Mouse (Mus musculus): Measurements from ENCODE around the gene Crb1.
"Not testable (repeated sequence)": the region's sequence is repeated elsewhere in the genome, so short reads cannot be mapped to it uniquely, and the experiment has no call there.

Crb1 gene

DNA sequence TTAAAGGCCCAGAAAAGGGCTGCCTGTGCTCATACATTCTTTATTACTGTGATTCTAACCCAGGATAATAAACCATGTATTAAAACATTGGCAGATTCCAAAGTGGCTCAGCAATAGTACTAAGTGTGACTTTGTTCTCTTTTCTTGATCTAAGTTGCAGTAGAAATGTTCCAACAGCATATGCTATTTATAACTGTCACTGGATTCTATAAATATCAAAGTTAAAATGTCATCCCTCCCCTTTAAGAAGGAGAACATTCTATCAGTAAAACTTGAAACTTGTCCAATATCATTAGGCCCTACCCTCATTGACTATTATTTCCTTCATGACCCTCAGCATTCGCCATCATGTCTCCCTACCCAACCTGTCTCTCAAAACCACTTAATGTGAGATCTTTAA is 48.1 kb downstream of the Crb1 start:
- DNase-seq (ENCODE audit: low spot score in 2 of 2): no peak

DNA sequence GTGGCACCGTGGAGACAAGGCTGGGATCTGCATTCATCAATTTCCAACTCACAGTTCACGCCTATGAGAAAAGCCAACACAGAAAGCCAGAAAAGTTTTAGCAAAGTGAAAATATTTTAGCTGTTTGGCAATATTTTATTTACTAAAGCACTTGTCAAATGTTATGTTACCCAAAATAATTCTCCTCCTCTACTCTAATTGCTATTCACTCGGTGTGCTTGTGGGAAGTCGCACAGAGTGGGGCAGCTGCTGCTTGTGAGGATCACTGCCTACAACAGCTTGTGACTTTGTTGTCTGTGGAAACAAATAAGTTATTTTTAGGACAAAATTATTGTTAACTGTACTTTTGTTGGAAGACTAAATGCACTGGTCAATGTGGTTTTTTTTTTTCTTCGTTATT is 48.6 kb downstream of the Crb1 start:
- DNase-seq (ENCODE audit: low spot score in 2 of 2): no peak

- no peak for DNase-seq (ENCODE audit: low spot score in 2 of 2)
Observed at GRCm38 (mm10) chr1:139325378-139325777, 51.5 kb downstream of the Crb1 start.

DNA sequence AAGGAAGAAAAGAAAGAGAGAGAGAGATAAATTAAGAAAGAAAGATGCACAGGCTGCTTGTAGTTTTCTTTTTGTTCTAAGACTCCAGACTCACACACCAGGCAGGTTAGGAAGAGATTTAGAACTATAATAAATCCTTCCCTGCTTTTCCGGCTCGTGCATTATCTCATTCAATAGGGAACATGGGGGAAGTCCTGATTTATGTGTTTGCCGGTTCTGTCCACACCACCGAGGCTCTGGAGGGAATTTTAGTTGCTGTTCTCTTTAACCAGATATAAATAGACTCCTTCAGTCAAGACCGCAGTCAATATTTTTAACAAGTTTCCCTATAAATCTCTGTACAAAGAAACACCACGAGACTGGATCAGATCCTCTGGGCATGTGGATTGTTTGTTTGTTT is 57.1 kb downstream of the Crb1 start:
- no peak for DNase-seq (ENCODE audit: low spot score in 2 of 2)

- no peak for DNase-seq (ENCODE audit: low spot score in 2 of 2)
Observed at GRCm38 (mm10) chr1:139314297-139314874, 62.5 kb downstream of the Crb1 start.

- no peak for DNase-seq (ENCODE audit: low spot score in 2 of 2)
Observed at GRCm38 (mm10) chr1:139308915-139309314, 68.0 kb downstream of the Crb1 start.

DNA sequence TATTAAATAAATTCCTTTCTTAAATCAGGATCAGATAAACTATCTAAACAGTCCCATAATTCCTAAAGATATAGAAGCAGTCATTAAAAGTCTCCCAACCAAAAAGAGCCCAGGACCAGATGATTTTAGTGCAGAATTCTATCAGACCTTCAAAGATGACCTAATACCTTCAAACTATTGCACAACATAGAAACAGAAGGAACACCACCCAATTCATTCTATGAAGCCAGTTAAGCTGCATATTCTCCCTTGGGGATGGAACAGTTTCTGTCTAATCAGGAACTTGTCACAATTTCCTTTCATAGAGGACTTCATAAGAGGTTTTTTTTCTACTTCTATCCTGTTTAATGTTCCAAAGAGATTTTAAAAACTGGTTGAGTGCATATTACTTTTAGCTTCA is 74.4 kb downstream of the Crb1 start:
- DNase-seq (ENCODE audit: low spot score in 2 of 2): not testable (repeated sequence)

- DNase-seq (ENCODE audit: low spot score in 2 of 2): no peak
Observed at GRCm38 (mm10) chr1:139301830-139302229, 75.1 kb downstream of the Crb1 start.

DNA sequence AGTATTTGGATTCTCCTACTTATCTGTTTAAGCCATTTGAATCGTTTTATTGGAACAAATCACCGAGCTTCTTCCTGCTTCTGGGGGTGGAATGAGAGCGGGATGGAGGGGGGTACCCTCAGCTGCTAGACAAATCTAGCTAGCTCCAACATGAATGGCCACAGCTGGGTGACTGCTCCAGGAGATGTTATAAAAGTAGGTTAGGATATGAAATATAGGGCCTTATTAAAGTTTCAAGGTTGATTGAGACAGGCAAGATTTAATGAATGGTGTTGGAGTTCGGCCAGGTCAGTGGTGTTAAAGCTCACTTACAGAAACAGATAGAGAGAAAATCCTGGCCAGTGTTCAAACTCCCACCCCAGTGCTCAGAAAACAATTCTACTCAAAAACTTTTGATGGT is 84.9 kb downstream of the Crb1 start:
- no peak for DNase-seq (ENCODE audit: low spot score in 2 of 2)

DNA sequence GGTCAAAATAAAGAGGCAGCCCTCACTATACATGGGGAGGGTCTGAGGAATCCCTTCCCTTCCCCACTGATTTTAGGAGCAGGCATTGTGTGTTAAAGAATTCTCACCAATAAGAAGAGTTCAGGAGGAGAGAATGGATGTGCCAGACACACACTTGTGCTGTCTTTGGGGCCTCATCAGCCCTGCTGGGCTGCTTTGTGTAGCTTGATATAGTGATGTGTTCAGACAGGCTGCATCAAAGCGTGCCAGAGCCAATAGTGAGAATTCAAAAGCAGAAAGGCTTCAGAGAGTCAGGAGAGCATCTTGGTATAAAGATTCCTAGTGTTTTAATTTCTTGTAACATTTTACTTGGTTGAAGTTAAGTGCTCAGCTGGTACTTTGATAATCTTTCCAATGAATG is 85.3 kb downstream of the Crb1 start:
- DNase-seq (ENCODE audit: low spot score in 2 of 2): no peak

DNA sequence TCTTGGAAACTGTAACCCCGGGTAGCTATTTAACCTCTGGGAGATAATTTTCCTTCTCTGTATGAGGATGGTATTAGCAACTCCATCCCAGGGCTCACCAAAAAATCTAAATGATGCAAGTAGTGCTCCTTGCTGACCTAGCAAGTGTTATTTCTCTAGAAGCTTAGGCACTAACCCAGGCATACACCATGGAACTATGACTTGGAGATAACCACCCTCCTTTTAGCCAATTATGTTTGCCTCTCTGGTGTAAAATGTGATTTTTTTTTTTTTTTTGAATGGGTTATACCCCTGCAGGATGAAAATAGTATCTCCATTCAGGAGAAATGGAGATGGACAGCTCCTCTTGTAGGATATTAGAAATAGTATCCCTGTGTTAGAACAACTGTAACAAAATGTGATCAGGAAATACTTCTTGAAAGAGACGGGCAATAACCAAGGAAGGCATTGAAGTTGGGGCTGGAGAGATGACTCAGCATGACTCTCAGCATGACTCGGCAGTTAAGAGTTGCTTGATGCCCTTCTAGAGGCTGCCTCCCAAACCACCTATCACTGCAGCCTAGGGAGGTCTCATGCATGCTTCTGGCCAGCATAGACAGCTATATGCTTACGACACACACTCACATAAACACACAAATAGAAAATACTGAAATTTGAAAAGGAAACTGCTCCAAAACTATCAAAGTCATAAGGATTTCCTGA is 100.1 kb downstream of the Crb1 start:
- DNase-seq (ENCODE audit: low spot score in 2 of 2): no peak

DNA sequence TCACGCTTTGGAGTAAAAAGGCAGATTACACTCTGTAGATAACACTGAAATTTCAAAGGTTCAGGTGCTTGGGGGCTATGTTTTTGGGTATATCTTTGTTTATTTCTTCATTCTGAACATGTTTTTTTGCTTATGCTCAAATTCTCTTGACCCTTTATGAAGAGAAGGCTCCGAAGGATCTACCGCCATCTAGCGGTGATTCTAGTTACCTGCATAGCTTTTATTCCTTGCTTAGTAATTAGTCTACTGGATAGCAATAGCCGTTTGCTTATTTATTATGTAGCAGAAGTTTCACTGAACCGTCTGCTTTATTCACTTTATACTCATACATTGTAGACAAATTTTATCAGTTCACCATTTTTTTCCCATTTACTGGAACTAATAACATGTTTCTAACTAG is 109.1 kb downstream of the Crb1 start:
- DNase-seq (ENCODE audit: low spot score in 2 of 2): peak; percentile 9 to 62

- DNase-seq (ENCODE audit: low spot score in 2 of 2): no peak
Observed at GRCm38 (mm10) chr1:139264245-139264644, 112.7 kb downstream of the Crb1 start.

DNA sequence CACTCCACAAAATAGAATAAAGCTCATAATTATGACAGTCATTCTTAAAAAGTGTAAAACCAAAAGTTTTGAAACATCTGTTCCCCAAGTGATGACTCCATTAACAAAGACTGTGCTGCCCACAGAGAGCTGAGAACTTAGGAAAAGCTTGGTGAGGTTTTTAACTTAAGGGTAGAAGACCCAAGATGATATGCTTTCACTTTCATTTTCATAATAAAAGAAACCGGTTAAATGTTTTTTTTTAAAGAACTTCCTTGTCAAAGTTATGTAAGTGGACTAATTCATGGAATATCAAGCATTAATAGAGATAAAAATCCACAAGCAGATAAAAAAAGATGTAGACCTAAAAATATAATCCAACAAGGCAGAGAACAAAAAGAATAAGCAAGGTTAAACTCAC is 113.7 kb downstream of the Crb1 start:
- DNase-seq (ENCODE audit: low spot score in 2 of 2): no peak

GRCm38 (mm10) chr1:139255581-139255980 is 121.3 kb downstream of the Crb1 start:
- DNase-seq (ENCODE audit: low spot score in 2 of 2): no peak

DNA sequence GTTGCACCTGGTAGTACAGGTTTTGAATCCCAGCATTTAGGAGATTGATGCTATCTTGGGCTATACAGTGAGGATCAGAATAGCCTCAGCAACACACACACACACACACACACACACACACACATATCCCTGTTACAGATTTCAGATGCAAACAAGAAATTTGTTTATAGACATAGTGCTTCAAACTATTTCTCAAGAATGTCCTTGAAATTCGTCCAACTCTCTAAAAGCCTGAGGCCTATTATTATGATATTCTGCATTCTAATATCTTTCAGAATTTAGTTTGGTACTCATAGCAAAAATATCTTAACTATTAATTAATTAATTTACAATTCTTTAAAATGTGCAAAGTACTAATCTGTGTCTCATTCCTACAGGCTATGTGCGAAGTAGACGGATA is 124.9 kb downstream of the Crb1 start:
- DNase-seq (ENCODE audit: low spot score in 2 of 2): no peak

DNA sequence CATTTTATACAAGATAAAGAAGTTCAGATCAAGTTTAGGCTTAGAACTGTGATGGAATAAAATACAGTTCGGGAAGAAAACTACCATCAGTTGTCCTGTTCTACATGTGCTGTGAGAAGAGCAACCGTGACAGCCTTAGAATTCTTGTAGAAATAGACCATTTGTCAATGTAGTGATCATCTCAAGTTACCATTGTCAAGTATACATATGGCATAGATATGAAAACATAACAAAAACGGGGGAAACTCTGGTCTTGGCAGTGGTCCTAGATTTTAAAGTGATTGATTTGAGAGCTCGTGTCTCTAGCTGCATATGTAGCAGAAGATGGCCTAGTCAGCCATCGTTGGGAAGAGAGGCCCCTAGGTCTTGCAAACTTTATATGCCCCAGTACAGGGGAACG is 127.7 kb downstream of the Crb1 start:
- no peak for DNase-seq (ENCODE audit: low spot score in 2 of 2)

DNA sequence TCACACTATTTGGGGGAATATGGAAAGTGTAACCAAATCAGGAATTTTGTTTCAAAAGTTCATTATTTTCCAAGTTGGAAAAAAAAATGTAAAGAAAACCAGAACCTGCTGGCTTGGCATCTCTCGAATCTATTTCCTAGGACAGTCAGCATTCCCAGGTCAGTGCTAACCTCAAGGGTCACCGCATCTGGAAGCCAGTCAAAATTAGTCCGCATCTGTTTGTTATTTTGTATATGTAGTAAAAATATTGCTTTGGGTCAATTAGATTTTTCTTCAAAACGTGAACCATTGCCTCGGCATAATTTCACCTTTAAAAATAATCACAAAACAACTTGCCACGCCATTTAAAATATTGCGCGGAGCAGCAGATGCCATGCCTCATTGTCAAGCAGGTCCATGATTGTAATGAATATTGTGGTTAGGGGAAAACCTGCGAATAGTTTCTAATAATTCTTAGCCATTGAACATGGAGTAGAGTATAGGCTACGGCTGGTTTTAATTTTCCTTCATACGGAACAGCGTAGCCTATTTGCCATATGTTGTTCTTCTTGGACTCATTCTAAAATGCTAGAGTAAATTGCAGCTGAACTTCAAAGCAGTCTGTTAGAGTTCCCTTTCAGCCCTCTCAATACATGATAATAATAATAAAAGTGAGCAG is 130.0 kb downstream of the Crb1 start:
- DNase-seq (ENCODE audit: low spot score in 2 of 2): no peak

GRCm38 (mm10) chr1:139236794-139237193 is 140.1 kb downstream of the Crb1 start:
- DNase-seq (ENCODE audit: low spot score in 2 of 2): no peak

- no peak for DNase-seq (ENCODE audit: low spot score in 2 of 2)
Observed at GRCm38 (mm10) chr1:139234611-139235568, 142.0 kb downstream of the Crb1 start.

GRCm38 (mm10) chr1:139232636-139233035 is 144.3 kb downstream of the Crb1 start:
- DNase-seq (ENCODE audit: low spot score in 2 of 2): no peak

DNA sequence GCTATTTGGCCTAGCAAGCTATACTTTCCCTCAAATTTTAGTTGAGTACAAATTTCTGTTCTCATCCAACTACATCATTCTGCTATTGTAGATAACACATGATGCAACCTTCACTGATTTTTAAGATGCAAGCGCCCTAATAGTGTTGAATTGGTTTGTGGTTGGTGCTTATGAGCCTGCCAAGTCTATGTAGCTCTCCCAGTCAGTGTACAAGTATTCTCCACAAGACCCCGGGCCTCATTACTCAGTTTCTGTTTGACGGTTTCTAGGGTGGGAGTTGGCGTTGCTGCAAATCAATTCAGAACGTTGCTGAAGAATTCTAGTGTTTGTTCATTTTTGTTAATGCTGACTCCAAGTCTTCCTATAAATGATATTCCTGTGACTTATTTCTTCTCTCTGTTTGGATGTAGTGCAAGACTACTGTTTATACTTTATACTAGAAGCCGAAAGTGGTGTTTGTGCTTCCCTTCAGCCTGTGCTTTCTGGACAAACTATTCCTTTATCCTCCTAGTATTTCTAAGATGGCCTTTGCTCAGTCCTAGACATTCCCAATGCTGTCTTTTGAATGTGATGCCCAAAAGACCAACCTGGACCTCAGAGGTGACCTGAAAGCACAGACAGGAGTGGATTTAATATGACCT is 152.5 kb downstream of the Crb1 start:
- DNase-seq (ENCODE audit: low spot score in 2 of 2): no peak

Data from left cerebral cortex, adult 9 months (tissue).